Comparison of ENCODE assay signal across 11 mouse cellular contexts in genomic region chr5:107866127-107867126, GRCm38 (mm10). TPM values are rescaled to one million over a fixed set of nuclear protein-coding genes. Genes with fewer than 3 reads are reported as not detected.
DNase-seq lines count a peak whose midpoint lies in the region; ATAC-seq and TF ChIP-seq lines count a peak whose summit lies in the region.
"Had no signal": no experiment of that assay in that cellular context is flagged by ENCODE, and none has a peak within 500 bp of the region (broad histone marks: within the 10 kb centered on the region; RNA-seq: fewer than 3 reads in every experiment).

No protein-coding gene starts in this region.

- no peak for TF ChIP-seq RAD21 in MEL (IDR thresholded peaks at IDR 0.05; ENCODE audit: low read depth, low read length)

- TF ChIP-seq EP300 in MEL (IDR thresholded peaks at IDR 0.05; ENCODE audit: low read depth in 1 of 2, low read length in 2 of 2) = peak; percentile 76 to 82
- TF ChIP-seq EP300 in heart, adult 2 months (IDR thresholded peaks at IDR 0.05; ENCODE audit: insufficient read depth, low read depth, low read length) = no peak
- no peak for TF ChIP-seq EP300 in lung, postnatal 0 days (IDR thresholded peaks at IDR 0.05)

- WGBS in hindbrain, postnatal 0 days = 58% methylated on average over 2 of the region's 2 CpGs
- 79% methylated on average over 2 of the region's 2 CpGs for WGBS in hindbrain, embryonic 10.5 days
- WGBS in heart, adult 2 months = 11% methylated on average over 2 of the region's 2 CpGs
- WGBS in lung, postnatal 0 days = 36% methylated on average over 2 of the region's 2 CpGs

- H3K9ac ChIP-seq in hindbrain, postnatal 0 days (replicated peaks; ENCODE audit: low read length) = no peak overlapping the region
- peak overlapping the region; percentile 20 for H3K9ac ChIP-seq in MEL (ENCODE audit: control insufficient read depth, low read depth, low read length, poor library complexity, severe bottlenecking)
- no peak overlapping the region for H3K9ac ChIP-seq in heart, adult 2 months (ENCODE audit: low read depth, low read length)
- no peak overlapping the region for H3K9ac ChIP-seq in lung, postnatal 0 days (replicated peaks; ENCODE audit: low read depth)

- DNase-seq in hindbrain, postnatal 0 days (ENCODE audit: low spot score) = no peak
- no peak for DNase-seq in hindbrain, embryonic 10.5 days (ENCODE audit: low spot score)
- DNase-seq in MEL (ENCODE audit: low read depth, low spot score) = peak; percentile 72
- peak; percentile 34 to 55 for DNase-seq in heart, adult 2 months
- peak; percentile 51 for DNase-seq in lung, postnatal 0 days (ENCODE audit: low spot score)
- DNase-seq in urinary bladder, postnatal 25 days (ENCODE audit: low spot score) = no peak
- DNase-seq in embryo, embryonic 10.5 days (ENCODE audit: low spot score) = no peak

- H3K9me3 ChIP-seq in hindbrain, postnatal 0 days (ENCODE audit: low read length) = no peaks in the 10 kb centered on the region
- no peaks in the 10 kb centered on the region for H3K9me3 ChIP-seq in hindbrain, embryonic 10.5 days
- no peaks in the 10 kb centered on the region for H3K9me3 ChIP-seq in MEL (replicated peaks; ENCODE audit: insufficient read depth, low read length)
- no peaks in the 10 kb centered on the region for H3K9me3 ChIP-seq in lung, postnatal 0 days (ENCODE audit: low read length)

- TF ChIP-seq POLR2A in MEL (IDR thresholded peaks at IDR 0.05; ENCODE audit: control insufficient read depth in 1 of 2, insufficient read depth in 1 of 2, low read depth in 1 of 2, low read length in 2 of 2, poor library complexity in 1 of 2) = no peak
- no peak for TF ChIP-seq POLR2A in heart, adult 2 months (IDR thresholded peaks at IDR 0.05; ENCODE audit: insufficient read depth, low read depth, low read length)

- no peaks in the 10 kb centered on the region for H3K27me3 ChIP-seq in hindbrain, postnatal 0 days (ENCODE audit: insufficient read depth, low read length)
- H3K27me3 ChIP-seq in hindbrain, embryonic 10.5 days (ENCODE audit: insufficient read depth, poor library complexity, severe bottlenecking) = peaks cover 12% of the 10 kb centered on the region; the same call in 1 of the 2 replicates
- no peaks in the 10 kb centered on the region for H3K27me3 ChIP-seq in MEL (ENCODE audit: control insufficient read depth in 1 of 2, insufficient read depth in 2 of 2, low read length in 2 of 2)
- no peaks in the 10 kb centered on the region for H3K27me3 ChIP-seq in heart, adult 2 months (ENCODE audit: control insufficient read depth, insufficient read depth, low read length)
- no peaks in the 10 kb centered on the region for H3K27me3 ChIP-seq in lung, postnatal 0 days (replicated peaks; ENCODE audit: insufficient read depth, low read length)

- no peaks in the 10 kb centered on the region for H3K36me3 ChIP-seq in hindbrain, postnatal 0 days (ENCODE audit: insufficient read depth, low read length)
- H3K36me3 ChIP-seq in hindbrain, embryonic 10.5 days = no peaks in the 10 kb centered on the region
- H3K36me3 ChIP-seq in MEL (ENCODE audit: control insufficient read depth in 1 of 2, insufficient read depth in 2 of 2, low read length in 2 of 2) = peaks cover 0 to 30% of the 10 kb centered on the region in 2 experiments; a peak in 2 of 4 replicates
- H3K36me3 ChIP-seq in heart, adult 2 months (ENCODE audit: control insufficient read depth, insufficient read depth, low read length) = peaks cover 8% of the 10 kb centered on the region
- no peaks in the 10 kb centered on the region for H3K36me3 ChIP-seq in lung, postnatal 0 days (ENCODE audit: insufficient read depth, low read length)

- H3K27ac ChIP-seq in hindbrain, postnatal 0 days = no peak overlapping the region
- no peak overlapping the region for H3K27ac ChIP-seq in hindbrain, embryonic 10.5 days
- H3K27ac ChIP-seq in MEL (ENCODE audit: control insufficient read depth, low read depth, low read length) = peak overlapping the region; percentile 71
- H3K27ac ChIP-seq in heart, adult 2 months = no peak overlapping the region
- no peak overlapping the region for H3K27ac ChIP-seq in lung, postnatal 0 days (ENCODE audit: low read length)

- 0 out of 2 replicates have a peak, but pooled peaks cover 3% of the 10 kb centered on the region for H3K4me1 ChIP-seq in hindbrain, postnatal 0 days (ENCODE audit: insufficient read depth, low read length)
- peaks cover 15% of the 10 kb centered on the region for H3K4me1 ChIP-seq in hindbrain, embryonic 10.5 days (replicated peaks)
- peaks cover 5 to 17% of the 10 kb centered on the region in 2 experiments for H3K4me1 ChIP-seq in MEL (ENCODE audit: control insufficient read depth in 1 of 2, insufficient read depth in 2 of 2, low read length in 2 of 2)
- peaks cover 4% of the 10 kb centered on the region for H3K4me1 ChIP-seq in heart, adult 2 months (ENCODE audit: control insufficient read depth, insufficient read depth, low read length)
- H3K4me1 ChIP-seq in lung, postnatal 0 days (ENCODE audit: insufficient read depth, low read depth, low read length) = no peaks in the 10 kb centered on the region; the same call in 1 of the 2 replicates

- H3K4me3 ChIP-seq in hindbrain, postnatal 0 days (ENCODE audit: low read length) = no peak overlapping the region
- H3K4me3 ChIP-seq in hindbrain, embryonic 10.5 days = no peak overlapping the region
- peak overlapping the region; percentile 13 to 18 for H3K4me3 ChIP-seq in MEL (ENCODE audit: control insufficient read depth in 1 of 2, insufficient read depth in 1 of 2, low read depth in 2 of 2, low read length in 2 of 2)
- no peak overlapping the region for H3K4me3 ChIP-seq in heart, adult 2 months
- no peak overlapping the region for H3K4me3 ChIP-seq in lung, postnatal 0 days (ENCODE audit: low read depth, low read length)

- TF ChIP-seq CTCF in hindbrain, postnatal 0 days (IDR thresholded peaks at IDR 0.05; ENCODE audit: low read depth) = no peak
- TF ChIP-seq CTCF in MEL (IDR thresholded peaks at IDR 0.05 in 2 of 3, conservative IDR thresholded peaks at IDR 0.05 in 1 of 3; ENCODE audit: control insufficient read depth in 1 of 3, insufficient read depth in 1 of 3, low read depth in 2 of 3, low read length in 3 of 3, poor library complexity in 1 of 3, severe bottlenecking in 1 of 3) = no peak
- TF ChIP-seq CTCF in heart, adult 2 months (IDR thresholded peaks at IDR 0.05) = no peak
- no peak for TF ChIP-seq CTCF in lung, postnatal 0 days (IDR thresholded peaks at IDR 0.05)

- H3K4me2 ChIP-seq in hindbrain, postnatal 0 days (ENCODE audit: low read depth, low read length) = peak overlapping the region; percentile 21; the same call in 1 of the 2 replicates
- H3K4me2 ChIP-seq in lung, postnatal 0 days (replicated peaks; ENCODE audit: low read depth, low read length) = no peak overlapping the region

- intact Hi-C loops in heart, adult 2 months (cut with DNase I) = loop anchor here (5.0 kb wide), 1 partner anchor 59 kb away; no protein-coding TSS in a partner anchor

- H3K79me2 ChIP-seq in MEL (ENCODE audit: control insufficient read depth, insufficient read depth, low read length, poor library complexity) = peaks cover 16% of the 10 kb centered on the region
- peaks cover 9% of the 10 kb centered on the region for H3K79me2 ChIP-seq in heart, adult 2 months (replicated peaks; ENCODE audit: control insufficient read depth, insufficient read depth, low read length)

- no peak for ATAC-seq in hindbrain, postnatal 0 days
- ATAC-seq in lung, postnatal 0 days = no peak
- ATAC-seq in frontal cortex, adult (ENCODE audit: low TSS enrichment) = no peak
- ATAC-seq: intestine, postnatal 0 days had no signal

TF ChIP-seq in MEL, 35 proteins besides CTCF, POLR2A, EP300 and RAD21 (continues in another document):
- 0 out of 2 replicates have a peak, but pooled peaks have one; percentile 23 for TF ChIP-seq MXI1 (IDR thresholded peaks at IDR 0.05; ENCODE audit: low read depth, low read length)
- no peak for TF ChIP-seq MYC (IDR thresholded peaks at IDR 0.05; ENCODE audit: low read depth, low read length)
- TF ChIP-seq E2F4 (IDR thresholded peaks at IDR 0.05; ENCODE audit: borderline replicate concordance, low read depth, low read length) = no peak
- TF ChIP-seq GATA1 (IDR thresholded peaks at IDR 0.05; ENCODE audit: low read depth, low read length) = peak; percentile 96
- TF ChIP-seq ZNF384 (IDR thresholded peaks at IDR 0.05; ENCODE audit: low read depth, low read length) = peak; percentile 74

RNA-seq across cellular contexts. Expression of gene Evi5, which starts 8.5 kb away (rescaled TPM):
- 56.0 and 57.7 TPM in 2 replicates for total RNA-seq in hindbrain, postnatal 0 days (2014; rRNA removed)
- 60.1 and 66.3 TPM in 2 replicates for polyA plus RNA-seq in hindbrain, postnatal 0 days (2015; fragmentation: Nextera tagmentation; extraction: Ambion mirVana)
- polyA plus RNA-seq in hindbrain, embryonic 10.5 days (2016; fragmentation: Nextera tagmentation; extraction: Ambion mirVana) = 48.4 and 51.8 TPM in 2 replicates
- total RNA-seq in MEL (2012; rRNA removed) = 4.6 and 5.4 TPM in 2 replicates
- 1 to 10 TPM in 1 of 2 experiments, not detected in 1; 8.4 TPM for polyA plus RNA-seq in MEL (2012; ENCODE audit: insufficient read depth in 1 of 2, insufficient read length in 2 of 2, low read depth in 1 of 2, low replicate concordance in 2 of 2, missing spikeins in 1 of 2)
- 10 to 100 TPM; 20.5 to 21.7 TPM for total RNA-seq in heart, adult 2 months (2021)
- 7.4 and 11.6 TPM in 2 replicates for polyA plus RNA-seq in heart, adult 2 months (2012; rRNA removed)
- 74.0 and 78.2 TPM in 2 replicates for polyA plus RNA-seq in lung, postnatal 0 days (2015; fragmentation: Nextera tagmentation; extraction: Ambion mirVana)

RNA-seq across cellular contexts. Expression of gene Rpl5, which starts 33.9 kb away (rescaled TPM):
- total RNA-seq in hindbrain, postnatal 0 days (2014; rRNA removed) = 78.0 and 106 TPM in 2 replicates
- 51.7 and 57.8 TPM in 2 replicates for polyA plus RNA-seq in hindbrain, postnatal 0 days (2015; fragmentation: Nextera tagmentation; extraction: Ambion mirVana)
- 61.9 and 81.3 TPM in 2 replicates for polyA plus RNA-seq in hindbrain, embryonic 10.5 days (2016; fragmentation: Nextera tagmentation; extraction: Ambion mirVana)
- total RNA-seq in MEL (2012; rRNA removed) = 533 and 601 TPM in 2 replicates
- 10 to 100 TPM in 1 of 2 experiments, not detected in 1; 43.2 TPM for polyA plus RNA-seq in MEL (2012; ENCODE audit: insufficient read depth in 1 of 2, insufficient read length in 2 of 2, low read depth in 1 of 2, low replicate concordance in 2 of 2, missing spikeins in 1 of 2)
- total RNA-seq in heart, adult 2 months (2021) = 10 to 100 TPM; 29.2 to 31.4 TPM
- 12.5 and 20.4 TPM in 2 replicates for polyA plus RNA-seq in heart, adult 2 months (2012; rRNA removed)
- polyA plus RNA-seq in lung, postnatal 0 days (2015; fragmentation: Nextera tagmentation; extraction: Ambion mirVana) = 27.9 and 29.6 TPM in 2 replicates

RNA-seq across cellular contexts. Expression of gene Ube2d2b, which starts 36.5 kb away (rescaled TPM):
- total RNA-seq in hindbrain, postnatal 0 days (2014; rRNA removed) = not detected in 2 replicates
- 0.14 and 0.18 TPM in 2 replicates for polyA plus RNA-seq in hindbrain, postnatal 0 days (2015; fragmentation: Nextera tagmentation; extraction: Ambion mirVana)
- 0.09 and 0.44 TPM in 2 replicates for polyA plus RNA-seq in hindbrain, embryonic 10.5 days (2016; fragmentation: Nextera tagmentation; extraction: Ambion mirVana)
- not detected in 2 replicates for total RNA-seq in MEL (2012; rRNA removed)
- polyA plus RNA-seq in MEL (2012; ENCODE audit: insufficient read depth in 1 of 2, insufficient read length in 2 of 2, low read depth in 1 of 2, low replicate concordance in 2 of 2, missing spikeins in 1 of 2) = under 1 TPM in 1 of 2 experiments, not detected in 1; 0.08 TPM
- not detected for total RNA-seq in heart, adult 2 months (2021)
- 0.08 and 0.18 TPM in 2 replicates for polyA plus RNA-seq in heart, adult 2 months (2012; rRNA removed)
- polyA plus RNA-seq in lung, postnatal 0 days (2015; fragmentation: Nextera tagmentation; extraction: Ambion mirVana) = 0.11 and 0.15 TPM in 2 replicates
- polyA plus RNA-seq: cortical plate, adult 2 months; intestine, postnatal 0 days; neural tube, embryonic 11.5 days had no signal

Comparison
In these comparisons a context has a peak if more than half of its experiments do, and no peak if none do; other contexts are left out.
1. DNase-seq: peak in MEL (single experiment), heart, adult 2 months (2 of 2) and lung, postnatal 0 days (single experiment); none in hindbrain, postnatal 0 days (single experiment), hindbrain, embryonic 10.5 days (single experiment), urinary bladder, postnatal 25 days (single experiment) and embryo, embryonic 10.5 days (single experiment).
2. H3K4me3 ChIP-seq: peak in MEL (2 of 2); none in hindbrain, postnatal 0 days (single experiment), hindbrain, embryonic 10.5 days (single experiment), heart, adult 2 months (single experiment) and lung, postnatal 0 days (single experiment).